Mouse (Mus musculus): ENCODE data around the gene Lmo2.

- TF ChIP-seq GATA1 (IDR thresholded peaks at IDR 0.05; ENCODE audit: borderline replicate concordance, low read length) (no peak), FLI1 (IDR thresholded peaks at IDR 0.05; ENCODE audit: low read length) (no peak)
Observed at GRCm38 (mm10) chr2:103992618-103993332, 35.0 kb downstream of the Lmo2 start.
